In genomic region chr7:97480290-97480689, GRCm38 (mm10) we compare ENCODE assay signal across 8 mouse cellular contexts. TPM values are rescaled to one million over a fixed set of nuclear protein-coding genes. Genes with fewer than 3 reads are reported as not detected.
DNase-seq lines count a peak whose midpoint lies in the region; ATAC-seq and TF ChIP-seq lines count a peak whose summit lies in the region.

No protein-coding gene starts in this region.

- peak overlapping the region; percentile 54 for H3K4me2 ChIP-seq in kidney, embryonic 15.5 days
- peak overlapping the region; percentile 49 for H3K4me2 ChIP-seq in embryonic facial prominence, embryonic 15.5 days (replicated peaks)
- H3K4me2 ChIP-seq in intestine, embryonic 14.5 days (ENCODE audit: low read length): peak overlapping the region; percentile 91
- peak overlapping the region; percentile 75 for H3K4me2 ChIP-seq in midbrain, postnatal 0 days (ENCODE audit: low read depth, low read length, poor library complexity, severe bottlenecking)

- peaks cover 8% of the 10 kb centered on the region for H3K36me3 ChIP-seq in kidney, embryonic 15.5 days
- peaks cover 8% of the 10 kb centered on the region for H3K36me3 ChIP-seq in embryonic facial prominence, embryonic 15.5 days
- peaks cover 7% of the 10 kb centered on the region for H3K36me3 ChIP-seq in intestine, embryonic 14.5 days (ENCODE audit: control insufficient read depth, insufficient read depth, low read length)
- peaks cover 6% of the 10 kb centered on the region for H3K36me3 ChIP-seq in midbrain, postnatal 0 days (ENCODE audit: insufficient read depth, low read length)

- no peak for TF ChIP-seq CTCF in midbrain, postnatal 0 days (IDR thresholded peaks at IDR 0.05)

- DNase-seq in kidney, adult 11 months: no peak
- no peak for DNase-seq in intestine, embryonic 14.5 days (ENCODE audit: low spot score)
- DNase-seq in midbrain, postnatal 0 days (ENCODE audit: low spot score): no peak
- no peak for DNase-seq in gastrocnemius, postnatal 4 days (ENCODE audit: low spot score in 2 of 2)
- DNase-seq in layer of hippocampus, postnatal 10 days (ENCODE audit: low spot score in 2 of 2): no peak
- no peak for DNase-seq in adrenal gland, postnatal 14 days

- H3K27me3 ChIP-seq in kidney, embryonic 15.5 days: no peaks in the 10 kb centered on the region
- no peaks in the 10 kb centered on the region for H3K27me3 ChIP-seq in embryonic facial prominence, embryonic 15.5 days
- H3K27me3 ChIP-seq in intestine, embryonic 14.5 days (replicated peaks; ENCODE audit: control insufficient read depth, insufficient read depth, low read length): no peaks in the 10 kb centered on the region
- H3K27me3 ChIP-seq in midbrain, postnatal 0 days (ENCODE audit: insufficient read depth, low read length): no peaks in the 10 kb centered on the region

- H3K9me3 ChIP-seq in kidney, embryonic 15.5 days (replicated peaks): no peaks in the 10 kb centered on the region
- no peaks in the 10 kb centered on the region for H3K9me3 ChIP-seq in embryonic facial prominence, embryonic 15.5 days (replicated peaks)
- no peaks in the 10 kb centered on the region for H3K9me3 ChIP-seq in intestine, embryonic 14.5 days (ENCODE audit: control insufficient read depth, low read length)
- H3K9me3 ChIP-seq in midbrain, postnatal 0 days (ENCODE audit: low read length): no peaks in the 10 kb centered on the region

- peaks cover 14% of the 10 kb centered on the region for H3K4me1 ChIP-seq in kidney, embryonic 15.5 days
- peaks cover 9% of the 10 kb centered on the region for H3K4me1 ChIP-seq in embryonic facial prominence, embryonic 15.5 days
- peaks cover 13% of the 10 kb centered on the region; the same call in 1 of the 2 replicates for H3K4me1 ChIP-seq in intestine, embryonic 14.5 days (replicated peaks; ENCODE audit: control insufficient read depth, insufficient read depth, low read length)
- H3K4me1 ChIP-seq in midbrain, postnatal 0 days (ENCODE audit: insufficient read depth, low read length): no peaks in the 10 kb centered on the region

- H3K9ac ChIP-seq in kidney, embryonic 15.5 days: no peak overlapping the region
- no peak overlapping the region for H3K9ac ChIP-seq in embryonic facial prominence, embryonic 15.5 days
- no peak overlapping the region; the same call in 1 of the 2 replicates for H3K9ac ChIP-seq in intestine, embryonic 14.5 days (ENCODE audit: low read length)
- H3K9ac ChIP-seq in midbrain, postnatal 0 days (replicated peaks; ENCODE audit: low read length, poor library complexity, severe bottlenecking): no peak overlapping the region

- ATAC-seq in kidney, embryonic 15.5 days (replicated peaks; ENCODE audit: low FRiP score): 0 out of 2 replicates have a peak, but pooled peaks have one; percentile 6
- no peak for ATAC-seq in embryonic facial prominence, embryonic 15.5 days (ENCODE audit: insufficient number of reproducible peaks, low FRiP score, low TSS enrichment, low read depth)
- ATAC-seq in intestine, embryonic 14.5 days (replicated peaks; ENCODE audit: low FRiP score, low TSS enrichment, low read depth): no peak
- no peak for ATAC-seq in midbrain, postnatal 0 days (ENCODE audit: low FRiP score)

- WGBS in kidney, embryonic 15.5 days: 16% methylated on average over 3 of the region's 3 CpGs
- 17% methylated on average over 3 of the region's 3 CpGs for WGBS in embryonic facial prominence, embryonic 15.5 days
- 17% methylated on average over 3 of the region's 3 CpGs for WGBS in intestine, embryonic 14.5 days
- WGBS in midbrain, postnatal 0 days: 25% methylated on average over 3 of the region's 3 CpGs

- peak overlapping the region; percentile 63 for H3K4me3 ChIP-seq in kidney, embryonic 15.5 days (replicated peaks)
- H3K4me3 ChIP-seq in embryonic facial prominence, embryonic 15.5 days (replicated peaks): peak overlapping the region; percentile 80
- peak overlapping the region; percentile 89 for H3K4me3 ChIP-seq in intestine, embryonic 14.5 days (ENCODE audit: low read depth, low read length)
- H3K4me3 ChIP-seq in midbrain, postnatal 0 days (ENCODE audit: low read depth, low read length): peak overlapping the region; percentile 74

- H3K27ac ChIP-seq in kidney, embryonic 15.5 days: no peak overlapping the region
- no peak overlapping the region for H3K27ac ChIP-seq in embryonic facial prominence, embryonic 15.5 days (replicated peaks)
- H3K27ac ChIP-seq in intestine, embryonic 14.5 days (ENCODE audit: low read depth): no peak overlapping the region; the same call in 1 of the 2 replicates
- no peak overlapping the region for H3K27ac ChIP-seq in midbrain, postnatal 0 days (ENCODE audit: low read depth, low read length)

RNA-seq across cellular contexts. Expression of gene Ints4, which starts 0.5 kb away (rescaled TPM):
- 50.2 and 53.5 TPM in 2 replicates for polyA plus RNA-seq in kidney, embryonic 15.5 days (2015; fragmentation: Nextera tagmentation; extraction: Ambion mirVana)
- 43.7 and 45.5 TPM in 2 replicates for polyA plus RNA-seq in embryonic facial prominence, embryonic 15.5 days (2015; fragmentation: Nextera tagmentation; extraction: Ambion mirVana)
- polyA plus RNA-seq in intestine, embryonic 14.5 days (2014; fragmentation: Nextera tagmentation; extraction: Ambion mirVana): 56.4 and 64.1 TPM in 2 replicates
- 31.2 and 32.8 TPM in 2 replicates for total RNA-seq in midbrain, postnatal 0 days (2014; rRNA removed)
- polyA plus RNA-seq in midbrain, postnatal 0 days (2015; fragmentation: Nextera tagmentation; extraction: Ambion mirVana): 23.0 and 23.3 TPM in 2 replicates
- 10 to 100 TPM; 39.0 to 44.9 TPM for total RNA-seq in gastrocnemius, postnatal 4 days (2021)
- total RNA-seq in layer of hippocampus, postnatal 10 days (2021): 10 to 100 TPM; 27.5 to 30.1 TPM
- total RNA-seq in adrenal gland, postnatal 14 days (2021): 52.2 and 53.5 TPM in 2 replicates

RNA-seq across cellular contexts. Expression of gene Kctd14, which starts 29.2 kb away (rescaled TPM):
- 2.0 and 2.3 TPM in 2 replicates for polyA plus RNA-seq in kidney, embryonic 15.5 days (2015; fragmentation: Nextera tagmentation; extraction: Ambion mirVana)
- polyA plus RNA-seq in embryonic facial prominence, embryonic 15.5 days (2015; fragmentation: Nextera tagmentation; extraction: Ambion mirVana): 3.5 and 5.1 TPM in 2 replicates
- 1.7 and 2.2 TPM in 2 replicates for polyA plus RNA-seq in intestine, embryonic 14.5 days (2014; fragmentation: Nextera tagmentation; extraction: Ambion mirVana)
- 0.14 and 0.16 TPM in 2 replicates for total RNA-seq in midbrain, postnatal 0 days (2014; rRNA removed)
- polyA plus RNA-seq in midbrain, postnatal 0 days (2015; fragmentation: Nextera tagmentation; extraction: Ambion mirVana): 1.0 and 1.3 TPM in 2 replicates
- under 1 TPM; 0.44 to 0.56 TPM for total RNA-seq in gastrocnemius, postnatal 4 days (2021)
- total RNA-seq in layer of hippocampus, postnatal 10 days (2021): 1 to 10 TPM; 2.1 to 3.1 TPM
- total RNA-seq in adrenal gland, postnatal 14 days (2021): 1.7 and 2.8 TPM in 2 replicates
